Mouse (Mus musculus) lung, embryonic 14.5 days (tissue): Measurements from ENCODE around the gene Klk9. TPM values are rescaled to one million over a fixed set of nuclear protein-coding genes. Genes with fewer than 3 reads are reported as not detected.

Experiments
- ATAC-seq: fragments of 200-750 bp; cut with Nextera tagmentation; 2 replicates; pipeline ENCODE4 v1.8.0; 2017; ENCODE audit warnings: mild to moderate bottlenecking, moderate TSS enrichment, moderate library complexity; ENCODE audit not compliant: insufficient read depth
- DNase-seq: peaks from one replicate; pipeline ENCODE4 v3.0.0-alpha.2; 2015
- H3K27ac ChIP-seq: fragments of 300-500 bp; sonication (generic); 2 replicates; pipeline ENCODE4 v1.5.1; 2014; ENCODE audit warnings: low read depth, mild to moderate bottlenecking, moderate library complexity
- H3K27me3 ChIP-seq: fragments of 300-500 bp; sonication (generic); 2 replicates; pipeline ENCODE4 v1.6.1; 2014; ENCODE audit warnings: low read length, control low read depth; ENCODE audit not compliant: insufficient read depth
- H3K36me3 ChIP-seq: fragments of 300-500 bp; sonication (generic); 2 replicates; pipeline ENCODE4 v1.6.1; 2014; ENCODE audit warnings: control low read depth; ENCODE audit not compliant: insufficient read depth
- H3K4me1 ChIP-seq: fragments of 300-500 bp; sonication (generic); 2 replicates; pipeline ENCODE4 v1.6.1; 2014; ENCODE audit warnings: antibody characterized with exemption, control low read depth; ENCODE audit not compliant: insufficient read depth
- H3K4me2 ChIP-seq: fragments of 300-500 bp; sonication (generic); 2 replicates; pipeline ENCODE4 v1.6.1; 2014; ENCODE audit warnings: mild to moderate bottlenecking
- H3K4me3 ChIP-seq: fragments of 300-500 bp; sonication (generic); 2 replicates; pipeline ENCODE4 v1.5.1; 2014; ENCODE audit warnings: low read depth, low read length
- H3K9ac ChIP-seq: fragments of 300-500 bp; sonication (generic); 2 replicates; pipeline ENCODE4 v1.6.1; 2014
- H3K9me3 ChIP-seq: fragments of 300-500 bp; sonication (generic); 2 replicates; pipeline ENCODE4 v1.6.1; 2016; ENCODE audit warnings: low read depth, low read length, control low read depth
- CTCF ChIP-seq: IDR thresholded peaks from 2 replicates; pipeline ENCODE4 v1.5.1; 2016; ENCODE audit warnings: antibody characterized with exemption, low read depth
- WGBS: fragments of 180-500 bp; shearing (Covaris S2); extraction: QIAGEN DNeasy Blood & Tissue Kit; methylation state at CpG from one replicate; pipeline ENCODE4 v1.1.7; 2014; 5-methylcytosine and 5-hydroxymethylcytosine counted together
- polyA plus RNA-seq: library from polyadenylated mRNA; unstranded; fragments of >200 nt; fragmentation: Nextera tagmentation; extraction: Ambion mirVana; gene quantifications from 2 replicates; pipeline ENCODE4 v1.2.1, GENCODE M21; 2014

The Klk9 gene
- polyA plus RNA-seq, 1 experiment from 2014 or later: not detected

GRCm38 (mm10) chr7:43772901-43773300 is 18.8 kb upstream of the Klk9 start:
- Histone ChIP-seq H3K4me1 (no peaks in the 10 kb centered on the region), H3K27me3 (no peaks in the 10 kb centered on the region), H3K27ac (no peak overlapping the region), H3K4me3 (no peak overlapping the region), H3K36me3 (no peaks in the 10 kb centered on the region), H3K9me3 (no peaks in the 10 kb centered on the region), H3K4me2 (no peak overlapping the region), H3K9ac (no peak overlapping the region)
- 70% methylated on average over 3 of the region's 3 CpGs for WGBS
- no peak for TF ChIP-seq CTCF
- DNase-seq: no peak
- no peak for ATAC-seq

GRCm38 (mm10) chr7:43774364-43774763 is 17.3 kb upstream of the Klk9 start, which contains the start of gene Klk11:
Klk11 (plus strand) TSS chr7:43774604.
- no peak within 1 kb of the TSS for H3K4me3 ChIP-seq
- H3K36me3 ChIP-seq: no peaks in the 10 kb centered on the region
- H3K9ac ChIP-seq: no peak within 1 kb of the TSS
- WGBS: 93% methylated on average over 5 of the region's 5 CpGs
- H3K4me2 ChIP-seq: no peak within 1 kb of the TSS
- no peaks in the 10 kb centered on the region for H3K27me3 ChIP-seq
- no peaks in the 10 kb centered on the region for H3K9me3 ChIP-seq
- TF ChIP-seq CTCF: no peak
- ATAC-seq: no peak
- DNase-seq: no peak
- no peaks in the 10 kb centered on the region for H3K4me1 ChIP-seq
- H3K27ac ChIP-seq: no peak within 1 kb of the TSS

GRCm38 (mm10) chr7:43774802-43775201 is 16.9 kb upstream of the Klk9 start:
- Histone ChIP-seq H3K4me2 (no peak overlapping the region), H3K27me3 (no peaks in the 10 kb centered on the region), H3K27ac (no peak overlapping the region), H3K4me1 (no peaks in the 10 kb centered on the region), H3K36me3 (no peaks in the 10 kb centered on the region), H3K4me3 (no peak overlapping the region), H3K9me3 (no peaks in the 10 kb centered on the region), H3K9ac (no peak overlapping the region)
- ATAC-seq: no peak
- WGBS: 52% methylated on average over 6 of the region's 6 CpGs
- DNase-seq: no peak
- TF ChIP-seq CTCF: no peak

GRCm38 (mm10) chr7:43775311-43776057 is 16.2 kb upstream of the Klk9 start:
- ATAC-seq (no peak), DNase-seq (no peak)
- Histone ChIP-seq H3K4me2 (no peak overlapping the region), H3K4me1 (no peaks in the 10 kb centered on the region), H3K9ac (no peak overlapping the region), H3K4me3 (no peak overlapping the region), H3K36me3 (no peaks in the 10 kb centered on the region), H3K9me3 (no peaks in the 10 kb centered on the region), H3K27ac (no peak overlapping the region), H3K27me3 (no peaks in the 10 kb centered on the region)
- 55% methylated on average over 7 of the region's 7 CpGs for WGBS
- TF ChIP-seq CTCF: no peak

GRCm38 (mm10) chr7:43776506-43776905 is 15.2 kb upstream of the Klk9 start:
- H3K4me3 ChIP-seq: no peak overlapping the region
- WGBS: 80% methylated on average over 5 of the region's 5 CpGs
- H3K27ac ChIP-seq: no peak overlapping the region
- no peaks in the 10 kb centered on the region for H3K36me3 ChIP-seq
- DNase-seq: no peak
- no peaks in the 10 kb centered on the region for H3K4me1 ChIP-seq
- no peak for TF ChIP-seq CTCF
- ATAC-seq: no peak
- H3K9me3 ChIP-seq: no peaks in the 10 kb centered on the region
- no peak overlapping the region for H3K4me2 ChIP-seq
- no peaks in the 10 kb centered on the region for H3K27me3 ChIP-seq
- no peak overlapping the region for H3K9ac ChIP-seq

GRCm38 (mm10) chr7:43777423-43777822 is 14.3 kb upstream of the Klk9 start:
- no peak for TF ChIP-seq CTCF
- DNase-seq: no peak
- Histone ChIP-seq H3K9ac (no peak overlapping the region), H3K27me3 (no peaks in the 10 kb centered on the region), H3K4me1 (no peaks in the 10 kb centered on the region), H3K27ac (no peak overlapping the region), H3K4me3 (no peak overlapping the region), H3K9me3 (no peaks in the 10 kb centered on the region), H3K36me3 (no peaks in the 10 kb centered on the region), H3K4me2 (no peak overlapping the region)
- WGBS: 82% methylated on average over 12 of the region's 12 CpGs
- ATAC-seq: no peak

- Histone ChIP-seq H3K4me2 (no peak overlapping the region), H3K36me3 (no peaks in the 10 kb centered on the region), H3K27ac (no peak overlapping the region), H3K27me3 (peaks cover 2% of the 10 kb centered on the region; the same call in 1 of the 2 replicates), H3K9me3 (no peaks in the 10 kb centered on the region), H3K4me3 (no peak overlapping the region), H3K9ac (no peak overlapping the region), H3K4me1 (no peaks in the 10 kb centered on the region)
- TF ChIP-seq CTCF: no peak
- no peak for DNase-seq
- WGBS: 87% methylated on average over 10 of the region's 10 CpGs
- no peak for ATAC-seq
Measured at GRCm38 (mm10) chr7:43778176-43778970, 13.3 kb upstream of the Klk9 start.
